Mouse (Mus musculus) hindlimb bud, embryonic 11.5 days (tissue): ENCODE data around the gene Mthfr.

Experiments used
- DNase-seq: peaks from one replicate; pipeline ENCODE4 v3.0.0-alpha.2; 2012; ENCODE audit warnings: low read depth, low spot score; ENCODE audit errors: extremely low spot score

Mthfr gene

DNA sequence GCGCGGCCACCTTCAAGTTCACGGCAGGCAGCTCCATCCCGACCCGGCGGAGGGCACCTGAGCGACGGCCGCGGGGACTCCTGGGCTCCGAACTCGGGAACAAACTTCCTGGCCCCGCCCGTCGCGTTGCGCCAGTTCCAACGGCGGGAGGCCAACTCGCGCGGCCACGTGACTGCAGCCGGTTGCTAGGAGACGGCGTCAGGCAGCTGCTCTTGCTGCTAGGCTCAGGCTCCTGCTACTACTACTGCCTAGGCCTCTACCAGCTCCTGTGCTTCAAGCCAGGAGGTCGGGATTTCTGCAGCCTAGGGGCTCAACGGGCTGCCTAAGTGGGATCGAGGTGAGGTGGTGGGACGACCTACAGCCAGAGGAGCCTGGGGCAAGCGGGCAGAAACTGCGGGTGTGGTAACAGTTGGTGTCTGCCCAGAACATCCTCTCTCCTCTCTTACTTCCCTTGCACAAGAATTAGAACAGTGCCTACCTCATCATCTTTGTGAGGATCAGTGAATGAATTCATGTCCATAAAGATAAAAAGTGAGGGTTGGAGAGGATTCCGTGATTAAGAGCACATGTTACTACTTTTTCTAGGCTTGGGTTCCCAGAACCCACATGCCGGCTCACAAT, 49.1 kb downstream of the Mthfr start, which contains the start of gene Agtrap:
TSS of gene Agtrap (minus strand) at position 125 of the 621 bp plus-strand sequence.
- no peak for DNase-seq

DNA sequence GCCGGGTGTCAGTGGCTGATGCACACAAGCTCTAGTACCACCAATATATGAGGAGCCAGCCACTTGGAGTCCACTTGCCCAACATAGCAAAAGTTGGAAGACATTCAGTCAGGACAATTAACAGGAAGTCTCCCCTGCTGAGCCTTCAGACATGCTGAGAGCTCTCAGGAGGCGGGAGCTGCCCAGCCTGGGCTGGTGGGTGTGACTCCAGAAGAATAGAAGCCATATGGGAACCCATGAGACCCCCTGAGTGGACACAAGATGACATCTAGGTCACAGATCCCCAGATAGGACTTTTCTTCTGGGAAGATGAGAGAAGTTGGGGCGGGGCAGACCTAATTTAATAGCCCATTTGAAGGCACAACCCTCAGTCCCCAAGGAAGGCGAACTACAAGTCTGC, 50.3 kb downstream of the Mthfr start:
- no peak for DNase-seq

DNA sequence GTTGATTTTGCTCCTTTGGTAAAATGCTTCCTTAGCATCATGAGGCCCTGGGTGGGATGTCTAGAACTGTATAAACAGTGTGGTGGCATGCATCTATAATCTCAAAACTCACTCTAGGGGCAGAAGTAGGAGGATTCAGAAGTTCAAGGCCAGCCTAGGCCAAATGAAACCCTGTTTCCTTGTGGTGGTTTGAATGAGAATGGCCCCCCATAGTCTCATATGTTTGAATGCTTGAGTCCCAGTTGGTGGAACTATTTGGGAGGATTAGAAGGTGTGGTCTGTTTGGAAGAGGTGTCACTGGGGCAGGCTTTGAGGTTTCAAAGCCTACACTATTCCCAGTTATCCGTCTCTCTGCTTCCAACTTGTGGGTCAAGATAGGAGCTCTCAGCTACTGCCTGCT, 52.3 kb downstream of the Mthfr start:
- no peak for DNase-seq

DNA sequence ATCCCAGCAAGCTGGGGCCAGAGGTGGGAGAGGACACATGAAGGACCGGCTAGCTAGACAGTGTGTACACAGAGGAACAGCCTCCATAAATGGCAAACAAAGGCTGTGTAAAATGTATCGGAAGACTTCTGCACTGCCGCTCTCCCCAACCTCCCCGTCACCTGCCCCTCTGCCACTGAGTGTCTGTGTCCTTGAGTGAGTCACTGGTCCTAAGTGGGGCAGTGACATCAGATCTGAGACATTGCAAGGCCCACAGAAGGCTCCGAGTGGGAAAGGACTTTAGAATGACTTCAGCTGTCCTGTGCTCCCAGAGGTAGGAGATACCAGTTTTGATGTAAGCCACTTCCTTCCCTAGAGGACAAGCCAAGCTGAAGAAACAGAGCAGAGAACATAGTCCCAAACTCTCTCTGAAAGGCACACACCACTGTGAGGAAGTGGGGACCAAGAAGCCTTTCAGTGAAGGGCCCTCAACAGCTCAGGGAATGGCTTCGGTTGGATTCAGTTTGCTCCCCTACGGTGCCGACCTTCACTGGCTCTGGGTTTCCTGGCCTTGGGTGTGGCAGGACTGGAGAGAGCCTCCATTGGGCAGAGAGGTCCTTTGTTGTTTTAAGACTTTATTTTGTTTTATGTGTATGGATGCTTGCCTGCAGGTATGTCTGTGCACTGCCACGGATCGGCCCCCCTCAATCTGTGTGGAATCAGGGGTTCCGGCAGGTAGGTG, 53.8 kb downstream of the Mthfr start:
- no peak for DNase-seq

DNA sequence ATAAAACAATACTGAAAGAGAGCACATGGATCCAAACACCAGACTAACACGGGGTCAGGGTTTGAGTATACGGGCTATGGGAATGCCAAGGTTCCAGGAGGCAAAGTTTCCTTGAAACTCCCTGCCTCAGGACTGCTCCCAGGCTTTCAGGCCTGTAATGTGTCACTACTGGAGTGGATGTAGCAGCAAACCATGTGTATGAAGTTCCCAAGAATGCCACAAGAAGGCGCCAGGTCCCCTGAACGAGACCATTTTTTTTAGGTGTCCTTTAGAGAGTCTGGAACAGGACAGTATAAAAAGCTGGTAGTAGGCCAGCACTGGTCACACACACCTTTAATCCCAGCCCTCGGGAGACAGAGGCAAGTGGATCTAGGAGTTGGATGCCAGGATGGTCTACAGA, 55.3 kb downstream of the Mthfr start:
- DNase-seq = no peak

DNA sequence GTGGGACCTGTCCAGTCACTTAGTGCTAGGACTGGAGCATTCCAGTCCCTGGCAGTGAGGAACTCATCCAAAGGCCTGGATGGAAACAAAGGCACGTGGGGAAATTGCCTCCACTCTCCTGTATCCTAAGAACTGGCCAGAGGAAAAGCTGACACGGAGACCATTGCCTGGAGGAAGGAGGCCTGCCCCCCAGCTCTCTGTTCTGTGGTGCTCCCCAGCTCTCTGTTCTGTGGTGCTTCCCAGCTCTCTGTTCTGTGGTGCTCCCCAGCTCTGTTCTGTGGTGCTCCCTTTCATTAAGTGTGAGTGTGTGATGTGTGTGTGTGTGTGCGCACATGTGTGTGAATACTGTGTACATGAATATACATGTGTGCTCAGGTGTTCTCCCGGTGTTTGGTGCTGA, 56.2 kb downstream of the Mthfr start:
- DNase-seq = no peak

DNA sequence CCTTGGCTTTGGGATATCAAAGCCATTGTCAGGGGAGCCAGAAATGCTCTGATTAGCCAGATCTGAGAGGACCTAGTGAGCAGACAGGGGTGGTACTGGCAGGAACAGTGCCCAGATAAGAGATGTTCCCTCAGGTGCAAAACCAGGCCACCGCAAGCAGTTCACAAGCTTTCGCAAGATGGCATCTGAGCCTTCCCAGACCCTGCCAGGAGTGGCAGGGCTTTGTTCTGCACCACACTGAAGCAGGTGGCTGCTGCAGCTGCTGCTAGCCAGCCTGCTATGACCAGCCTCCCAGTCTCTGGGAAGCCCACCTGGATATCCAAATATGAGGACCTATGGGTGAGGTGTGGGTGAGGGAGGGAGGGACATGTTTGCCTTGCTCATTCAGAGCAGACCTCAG, 59.1 kb downstream of the Mthfr start:
- no peak for DNase-seq

DNA sequence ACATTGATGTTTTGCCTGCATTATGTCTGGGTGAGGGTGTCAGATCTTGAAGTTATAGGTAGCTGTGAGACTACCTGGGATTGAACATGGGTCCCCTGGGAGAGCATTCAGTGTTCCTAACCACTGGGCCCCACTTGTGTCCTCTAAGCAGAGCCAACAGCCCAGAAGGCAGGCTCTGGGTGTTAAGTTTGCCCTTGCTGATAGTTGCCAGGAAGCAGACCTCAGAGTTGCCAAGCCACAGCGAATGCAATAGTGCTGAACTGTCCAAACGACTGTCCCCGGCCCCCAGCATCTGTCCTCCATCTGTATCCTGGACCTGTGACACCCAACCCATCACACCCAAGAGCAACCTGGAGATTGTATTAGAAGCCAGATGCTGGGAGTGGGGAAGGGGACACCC, 59.8 kb downstream of the Mthfr start:
- no peak for DNase-seq

DNA sequence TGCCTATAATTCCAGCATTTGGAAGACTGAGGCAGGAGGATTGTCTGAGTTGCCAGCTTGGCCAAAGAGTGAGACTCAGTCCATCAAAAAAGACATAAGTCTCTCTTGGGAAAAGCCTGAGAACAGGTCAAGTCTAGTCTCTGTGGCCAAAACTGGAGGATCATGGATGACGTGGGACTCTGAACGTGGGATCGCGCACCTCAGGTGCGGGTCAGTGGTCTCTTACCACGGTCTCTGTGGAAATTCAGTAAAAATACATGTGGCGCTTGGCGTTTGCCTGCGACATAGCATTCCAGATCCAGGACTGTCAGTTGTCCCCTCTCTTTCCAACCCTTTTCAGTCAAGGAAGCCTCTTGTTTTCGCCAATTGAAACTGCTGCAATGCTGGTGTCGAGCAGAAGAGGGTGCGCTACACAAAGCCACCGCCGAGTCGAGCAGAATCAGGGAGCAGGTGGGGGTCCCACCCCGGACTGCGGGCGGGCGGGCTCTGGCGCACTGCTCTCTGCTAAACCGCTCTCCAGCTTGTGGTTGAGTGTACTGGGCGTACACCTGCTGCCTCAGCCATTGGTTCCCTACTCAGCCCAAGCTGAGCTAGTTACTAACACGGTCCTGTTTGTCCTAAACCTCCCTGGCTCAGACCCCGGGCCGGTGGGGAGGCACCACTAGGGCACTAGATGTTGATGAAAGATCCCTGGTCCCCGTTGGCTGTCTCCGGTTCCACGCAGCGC, 63.1 kb downstream of the Mthfr start:
- DNase-seq = no peak

DNA sequence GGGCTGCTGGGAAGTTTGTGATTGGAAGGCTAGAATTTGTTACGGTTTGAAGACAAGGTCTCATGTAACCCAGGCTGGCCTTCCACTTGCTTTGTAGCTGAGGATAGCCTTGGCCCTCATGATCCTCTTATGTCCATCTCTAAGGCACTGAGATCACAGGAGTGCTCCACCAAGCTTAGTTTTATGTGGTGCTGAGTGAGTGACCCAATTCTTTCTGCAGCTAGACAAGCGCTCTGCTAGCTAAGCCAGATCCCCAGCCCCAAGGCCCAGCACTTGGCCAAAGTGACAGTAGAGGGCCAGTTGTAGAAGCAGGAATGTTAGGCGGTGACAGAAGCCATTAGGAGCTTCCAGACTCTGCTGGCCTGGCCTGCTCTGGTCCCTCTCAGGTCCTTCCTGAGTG, 65.3 kb downstream of the Mthfr start:
- DNase-seq = no peak

DNA sequence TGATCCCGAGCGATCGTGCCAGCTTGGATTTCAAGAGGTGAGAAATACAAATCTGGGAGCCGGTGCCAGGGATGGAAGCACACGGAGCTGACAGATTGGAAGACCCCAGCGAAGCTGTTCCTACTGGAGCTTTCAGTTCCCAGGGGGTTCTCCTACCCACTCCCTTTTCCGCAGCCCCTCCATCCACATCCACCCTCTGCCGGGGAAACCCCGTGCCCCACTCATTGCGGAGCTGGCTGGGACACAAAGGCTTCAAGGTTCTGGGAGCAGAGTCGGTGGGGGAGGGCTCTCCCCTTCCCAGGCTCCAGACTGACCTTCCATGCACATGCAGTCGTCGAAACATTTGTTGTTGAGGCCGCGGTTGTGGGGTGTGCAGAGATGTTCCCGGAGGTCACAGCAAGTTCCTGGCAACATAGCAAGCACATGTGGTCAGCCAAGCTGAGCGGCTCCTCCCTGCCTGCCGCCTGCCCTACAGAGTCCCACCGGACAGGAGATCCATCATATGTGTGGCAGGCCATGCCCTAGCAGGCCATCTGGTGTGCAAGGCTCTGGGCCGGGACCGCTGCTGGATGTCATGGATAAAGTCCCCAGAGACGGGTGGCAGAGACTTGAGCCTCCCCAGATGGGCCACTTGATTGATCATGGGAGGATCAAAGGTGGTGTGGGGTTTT, 68.9 kb downstream of the Mthfr start:
- no peak for DNase-seq

DNA sequence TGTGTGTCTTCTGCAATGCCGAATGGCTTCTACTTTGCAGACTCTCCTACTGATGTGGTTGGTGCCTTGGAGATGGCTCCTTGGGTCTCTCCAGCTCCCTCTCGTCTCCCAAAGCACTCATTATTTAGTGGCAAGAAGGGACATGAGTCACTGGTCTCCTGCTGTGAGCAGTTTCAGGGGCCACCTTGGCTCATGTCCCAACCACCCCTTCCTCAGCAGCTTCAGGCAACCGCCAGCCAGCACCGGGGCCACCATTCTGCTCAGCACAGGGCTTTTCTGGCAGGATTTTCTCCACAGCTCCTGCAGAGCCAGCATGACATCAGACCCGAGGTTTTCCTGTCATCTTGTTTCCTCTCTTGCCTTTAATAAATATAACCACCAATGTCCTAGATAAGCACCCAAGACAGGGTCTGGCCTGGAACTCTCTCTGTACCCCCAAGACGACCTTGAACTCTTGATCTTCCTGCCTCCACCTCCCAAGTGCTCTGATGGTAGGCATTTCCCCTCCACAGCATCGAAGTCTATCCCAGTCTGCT, 69.8 kb downstream of the Mthfr start:
- no peak for DNase-seq
